Mouse (Mus musculus) heart, postnatal 0 days (tissue): ENCODE measurements around the gene 1700003H04Rik. TPM values are rescaled to one million over a fixed set of nuclear protein-coding genes. Genes with fewer than 3 reads are reported as not detected.

Experiments
- ATAC-seq: fragments of 200-750 bp; cut with Nextera tagmentation; 2 replicates; pipeline ENCODE4 v1.8.0; 2017; ENCODE audit warnings: low read depth, moderate number of reproducible peaks, moderate library complexity; ENCODE audit not compliant: insufficient read depth
- DNase-seq: peaks from one replicate; pipeline ENCODE4 v3.0.0-alpha.2; 2016; ENCODE audit warnings: low spot score
- H3K27ac ChIP-seq: fragments of 300-500 bp; sonication (generic); 2 replicates; pipeline ENCODE4 v1.5.1; 2014; ENCODE audit warnings: low read depth, mild to moderate bottlenecking
- H3K27me3 ChIP-seq: fragments of 300-500 bp; sonication (generic); 2 replicates; pipeline ENCODE4 v1.6.1; 2014; ENCODE audit warnings: low read length, mixed read lengths; ENCODE audit not compliant: control insufficient read depth, insufficient read depth
- H3K36me3 ChIP-seq: fragments of 300-500 bp; sonication (generic); replicated peaks from 2 replicates; pipeline ENCODE4 v1.6.1; 2014; ENCODE audit warnings: low read length, mixed read lengths; ENCODE audit not compliant: control insufficient read depth, insufficient read depth
- H3K4me1 ChIP-seq: fragments of 300-500 bp; sonication (generic); 2 replicates; pipeline ENCODE4 v1.6.1; 2014; ENCODE audit warnings: antibody characterized with exemption; ENCODE audit not compliant: control insufficient read depth, insufficient read depth
- H3K4me2 ChIP-seq: fragments of 300-500 bp; sonication (generic); 2 replicates; pipeline ENCODE4 v1.6.1; 2014; ENCODE audit warnings: low read depth, mild to moderate bottlenecking, low read length, moderate library complexity
- H3K4me3 ChIP-seq: fragments of 300-500 bp; sonication (generic); 2 replicates; pipeline ENCODE4 v1.5.1; 2014; ENCODE audit warnings: low read depth, low read length
- H3K9ac ChIP-seq: fragments of 300-500 bp; sonication (generic); replicated peaks from 2 replicates; pipeline ENCODE4 v1.6.1; 2014; ENCODE audit warnings: low read depth, low read length, mixed read lengths
- H3K9me3 ChIP-seq: fragments of 300-500 bp; sonication (generic); replicated peaks from 2 replicates; pipeline ENCODE4 v1.6.1; 2016; ENCODE audit warnings: low read length; ENCODE audit not compliant: control insufficient read depth
- CTCF ChIP-seq: IDR thresholded peaks from 2 replicates; pipeline ENCODE4 v1.5.1; 2016; ENCODE audit warnings: antibody characterized with exemption, control low read depth, low read depth
- EP300 ChIP-seq: IDR thresholded peaks from 2 replicates; pipeline ENCODE4 v1.6.1; 2016; ENCODE audit warnings: antibody characterized with exemption, low read depth
- WGBS: fragments of 180-500 bp; shearing (Covaris S2); extraction: QIAGEN DNeasy Blood & Tissue Kit; methylation state at CpG from one replicate; pipeline ENCODE4 v1.1.7; 2014; 5-methylcytosine and 5-hydroxymethylcytosine counted together
- polyA plus RNA-seq: library from polyadenylated mRNA; unstranded; fragments of >200 nt; fragmentation: Nextera tagmentation; extraction: Ambion mirVana; gene quantifications from 2 replicates; pipeline ENCODE4 v1.2.1, GENCODE M21; 2015
- total RNA-seq: library from RNA; depleted of rRNA; stranded (reverse); fragments of >200 nt; gene quantifications from 2 replicates; pipeline ENCODE4 v1.2.3, GENCODE M21; 2014; ENCODE audit warnings: low replicate concordance; rRNA removed

The 1700003H04Rik gene
- total RNA-seq (not detected in 2 replicates), polyA plus RNA-seq (not detected in 2 replicates)

GRCm38 (mm10) chr3:124581001-124581400 is at the start of gene 1700003H04Rik:
Gene 1700003H04Rik (minus strand): TSS chr3:124581101.
- Histone ChIP-seq H3K27ac (no peak within 1 kb of the TSS), H3K36me3 (no peaks in the 10 kb centered on the region), H3K9ac (no peak within 1 kb of the TSS), H3K4me3 (no peak within 1 kb of the TSS), H3K4me2 (no peak within 1 kb of the TSS), H3K27me3 (no peaks in the 10 kb centered on the region), H3K9me3 (no peaks in the 10 kb centered on the region), H3K4me1 (no peaks in the 10 kb centered on the region)
- DNase-seq (no peak), ATAC-seq (no peak)
- TF ChIP-seq EP300 (no peak), CTCF (no peak)

- DNase-seq (no peak), ATAC-seq (no peak)
- Histone ChIP-seq H3K27ac (no peak overlapping the region), H3K36me3 (no peaks in the 10 kb centered on the region), H3K4me2 (no peak overlapping the region), H3K9me3 (no peaks in the 10 kb centered on the region), H3K4me1 (no peaks in the 10 kb centered on the region), H3K4me3 (no peak overlapping the region), H3K9ac (no peak overlapping the region), H3K27me3 (no peaks in the 10 kb centered on the region)
- WGBS, result 60% methylated on average over 3 of the region's 3 CpGs
- TF ChIP-seq EP300, result no peak
- TF ChIP-seq CTCF, result no peak
Measured at GRCm38 (mm10) chr3:124623031-124623430, 42.1 kb upstream of the 1700003H04Rik start.

- no peak for TF ChIP-seq CTCF
- TF ChIP-seq EP300, result no peak
Measured at GRCm38 (mm10) chr3:124613287-124613686, 32.4 kb upstream of the 1700003H04Rik start.

DNA sequence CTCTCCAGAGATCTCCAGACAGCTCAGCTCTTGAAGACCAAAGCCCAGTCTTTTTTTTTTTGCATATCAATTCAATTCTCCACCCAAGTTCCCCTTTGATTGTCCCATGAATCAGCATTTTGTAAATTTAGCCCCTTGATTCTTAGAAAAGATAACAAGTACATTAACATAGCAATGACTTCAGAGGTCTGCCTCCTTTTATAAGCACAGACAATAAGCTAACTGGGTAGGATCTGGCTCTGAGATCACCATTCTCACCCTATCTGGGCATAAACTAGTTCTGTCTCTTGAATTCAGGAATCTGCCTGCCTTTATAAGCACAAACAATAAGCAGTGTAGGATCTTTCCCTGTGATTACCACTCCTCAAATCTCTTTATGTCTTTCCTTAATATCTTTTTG is 29.1 kb upstream of the 1700003H04Rik start:
- no peaks in the 10 kb centered on the region for H3K36me3 ChIP-seq
- no peak for TF ChIP-seq CTCF
- TF ChIP-seq EP300, result no peak
- no peak overlapping the region for H3K4me2 ChIP-seq
- no peak overlapping the region for H3K9ac ChIP-seq
- DNase-seq (no peak), ATAC-seq (no peak)
- no peaks in the 10 kb centered on the region for H3K27me3 ChIP-seq
- H3K9me3 ChIP-seq, result no peaks in the 10 kb centered on the region
- no peaks in the 10 kb centered on the region for H3K4me1 ChIP-seq
- H3K4me3 ChIP-seq, result no peak overlapping the region
- H3K27ac ChIP-seq, result no peak overlapping the region

More at GRCm38 (mm10) chr3:124613287-124613686, 32.4 kb upstream of the 1700003H04Rik start:
- no peak overlapping the region for H3K4me3 ChIP-seq
- H3K9ac ChIP-seq, result no peak overlapping the region
- ATAC-seq (no peak), DNase-seq (no peak)
- H3K27me3 ChIP-seq, result no peaks in the 10 kb centered on the region
- H3K4me1 ChIP-seq, result no peaks in the 10 kb centered on the region
- WGBS, result 44% methylated on average over 1 of the region's 1 CpGs
- no peak overlapping the region for H3K27ac ChIP-seq
- no peak overlapping the region for H3K4me2 ChIP-seq
- no peaks in the 10 kb centered on the region for H3K36me3 ChIP-seq
- H3K9me3 ChIP-seq, result no peaks in the 10 kb centered on the region

DNA sequence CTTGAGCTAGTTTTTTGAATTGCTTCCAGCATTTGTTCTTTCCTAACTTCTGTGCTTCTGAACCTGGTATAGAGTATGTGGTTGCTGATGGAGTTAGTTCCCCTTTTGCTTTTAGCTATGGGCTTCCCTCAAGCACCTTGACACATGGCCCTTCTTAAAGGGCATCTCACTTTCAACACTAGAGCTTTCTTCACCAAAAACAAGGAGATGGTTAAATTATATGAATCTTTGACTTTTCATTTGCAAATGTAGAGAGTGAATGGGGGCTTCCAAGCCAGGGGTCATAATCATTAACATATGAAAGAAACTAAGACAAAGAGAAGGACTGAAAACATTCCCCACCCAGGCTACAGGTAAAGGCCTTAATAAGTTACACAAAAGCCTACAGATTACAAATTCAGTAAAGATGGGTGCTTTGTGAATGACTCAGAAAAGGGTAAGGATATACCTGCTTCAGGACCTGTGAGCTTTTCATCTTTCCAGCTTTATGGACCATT is 25.2 kb upstream of the 1700003H04Rik start:
- no peak for DNase-seq
- Histone ChIP-seq H3K9me3 (no peaks in the 10 kb centered on the region), H3K9ac (no peak overlapping the region), H3K27me3 (no peaks in the 10 kb centered on the region), H3K4me3 (no peak overlapping the region), H3K4me1 (no peaks in the 10 kb centered on the region), H3K36me3 (no peaks in the 10 kb centered on the region), H3K4me2 (no peak overlapping the region), H3K27ac (no peak overlapping the region)
- no peak for TF ChIP-seq EP300
- TF ChIP-seq CTCF, result no peak
- no peak for ATAC-seq

- 53% methylated on average over 1 of the region's 1 CpGs for WGBS
- Histone ChIP-seq H3K4me1 (no peaks in the 10 kb centered on the region), H3K4me3 (no peak overlapping the region), H3K9me3 (no peaks in the 10 kb centered on the region), H3K27ac (no peak overlapping the region), H3K36me3 (no peaks in the 10 kb centered on the region), H3K27me3 (no peaks in the 10 kb centered on the region), H3K4me2 (no peak overlapping the region), H3K9ac (no peak overlapping the region)
- no peak for ATAC-seq
- no peak for DNase-seq
- no peak for TF ChIP-seq CTCF
- no peak for TF ChIP-seq EP300
Measured at GRCm38 (mm10) chr3:124605518-124605917, 24.6 kb upstream of the 1700003H04Rik start.
